Mouse (Mus musculus) urinary bladder, adult 18-20 months (tissue): ENCODE results near the gene Tstd1.

Experiments
- DNase-seq, 2 experiments: peaks; one replicate each; pipeline ENCODE4 v3.0.0; 2022; ENCODE audit warnings: low spot score in 2 of 2, mixed read lengths in 2 of 2

Gene Tstd1

GRCm38 (mm10) chr1:171452923-171453322 lies 34.3 kb downstream of the Tstd1 start:
- DNase-seq: no peak

GRCm38 (mm10) chr1:171454926-171455325 lies 36.3 kb downstream of the Tstd1 start:
- no peak for DNase-seq

- DNase-seq: no peak
Observed at GRCm38 (mm10) chr1:171457568-171457967, 38.9 kb downstream of the Tstd1 start.

- DNase-seq: no peak
Observed at GRCm38 (mm10) chr1:171459791-171460190, 41.1 kb downstream of the Tstd1 start.

- DNase-seq: no peak
Observed at GRCm38 (mm10) chr1:171460551-171461503, 42.2 kb downstream of the Tstd1 start.

- no peak for DNase-seq
Observed at GRCm38 (mm10) chr1:171463133-171463532, 44.5 kb downstream of the Tstd1 start.

- DNase-seq: no peak
Observed at GRCm38 (mm10) chr1:171465749-171466412, 47.2 kb downstream of the Tstd1 start.

GRCm38 (mm10) chr1:171466565-171466964 lies 47.9 kb downstream of the Tstd1 start:
- DNase-seq: no peak

GRCm38 (mm10) chr1:171469678-171470077 lies 51.0 kb downstream of the Tstd1 start:
- no peak for DNase-seq
